In genomic region chr1:121177136-121177907, GRCm38 (mm10) we compare ENCODE assay signal across 9 mouse cellular contexts.
DNase-seq lines count a peak whose midpoint lies in the region; ATAC-seq lines count a peak whose summit lies in the region.
"Had no signal": no experiment of that assay in that cellular context is flagged by ENCODE, and none has a peak within 500 bp of the region (broad histone marks: within the 10 kb centered on the region; RNA-seq: fewer than 3 reads in every experiment).

No protein-coding gene starts in this region.

- H3K27me3 ChIP-seq in kidney, embryonic 15.5 days, result peaks cover 69% of the 10 kb centered on the region
- H3K27me3 ChIP-seq in embryonic facial prominence, embryonic 12.5 days, result peaks cover 45% of the 10 kb centered on the region
- peaks cover 88% of the 10 kb centered on the region for H3K27me3 ChIP-seq in limb, embryonic 10.5 days (ENCODE audit: low read depth, poor library complexity, severe bottlenecking)
- peaks cover 19% of the 10 kb centered on the region for H3K27me3 ChIP-seq in neural tube, embryonic 14.5 days (ENCODE audit: control insufficient read depth, insufficient read depth, low read length)

- DNase-seq in kidney, postnatal 36 days, result no peak
- peak; percentile 50 for DNase-seq in limb, embryonic 10.5 days (ENCODE audit: low spot score)
- DNase-seq in adrenal gland, postnatal 36 days, result no peak
- no peak for DNase-seq in MN1 (ENCODE audit: low spot score)
- DNase-seq in thymus, adult 18-20 months, result no peak
- DNase-seq: kidney, postnatal 14 days had no signal

- no peak for ATAC-seq in kidney, embryonic 15.5 days (replicated peaks; ENCODE audit: low FRiP score)
- no peak for ATAC-seq in embryonic facial prominence, embryonic 12.5 days (ENCODE audit: insufficient number of reproducible peaks, insufficient read depth, low FRiP score, low TSS enrichment)
- ATAC-seq in neural tube, embryonic 14.5 days (ENCODE audit: low read depth), result peak; percentile 45; the same call in 1 of the 2 replicates

- H3K4me3 ChIP-seq in kidney, embryonic 15.5 days (replicated peaks), result peak overlapping the region; percentile 22; the same call in 1 of the 2 replicates
- H3K4me3 ChIP-seq in embryonic facial prominence, embryonic 12.5 days, result no peak overlapping the region; the same call in 1 of the 2 replicates
- peak overlapping the region; percentile 45 for H3K4me3 ChIP-seq in limb, embryonic 10.5 days
- H3K4me3 ChIP-seq in neural tube, embryonic 14.5 days (ENCODE audit: low read depth, low read length), result no peak overlapping the region

- 5% methylated on average over 22 of the region's 22 CpGs for WGBS in kidney, embryonic 15.5 days
- 5% methylated on average over 22 of the region's 22 CpGs for WGBS in embryonic facial prominence, embryonic 12.5 days
- under 1% methylated on average over 22 of the region's 22 CpGs for WGBS in limb, embryonic 10.5 days
- 2% methylated on average over 22 of the region's 22 CpGs for WGBS in neural tube, embryonic 14.5 days

- no peak overlapping the region for H3K27ac ChIP-seq in kidney, embryonic 15.5 days
- H3K27ac ChIP-seq in embryonic facial prominence, embryonic 12.5 days, result no peak overlapping the region
- peak overlapping the region; percentile 61 for H3K27ac ChIP-seq in limb, embryonic 10.5 days
- no peak overlapping the region for H3K27ac ChIP-seq in neural tube, embryonic 14.5 days (ENCODE audit: low read depth, low read length)

- H3K4me2 ChIP-seq in kidney, embryonic 15.5 days, result peak overlapping the region; percentile 48
- H3K4me2 ChIP-seq in embryonic facial prominence, embryonic 12.5 days (replicated peaks), result peak overlapping the region; percentile 39
- no peak overlapping the region for H3K4me2 ChIP-seq in neural tube, embryonic 14.5 days (ENCODE audit: low read depth, low read length)

- H3K4me1 ChIP-seq in kidney, embryonic 15.5 days, result peaks cover 7% of the 10 kb centered on the region
- no peaks in the 10 kb centered on the region for H3K4me1 ChIP-seq in embryonic facial prominence, embryonic 12.5 days
- peaks cover 18% of the 10 kb centered on the region for H3K4me1 ChIP-seq in limb, embryonic 10.5 days
- H3K4me1 ChIP-seq in neural tube, embryonic 14.5 days (ENCODE audit: control insufficient read depth, insufficient read depth, low read length), result no peaks in the 10 kb centered on the region

- H3K9ac ChIP-seq in kidney, embryonic 15.5 days, result no peak overlapping the region
- H3K9ac ChIP-seq in embryonic facial prominence, embryonic 12.5 days, result no peak overlapping the region; the same call in 1 of the 2 replicates
- no peak overlapping the region for H3K9ac ChIP-seq in neural tube, embryonic 14.5 days (replicated peaks; ENCODE audit: low read depth, low read length)

- no peaks in the 10 kb centered on the region for H3K36me3 ChIP-seq in kidney, embryonic 15.5 days
- H3K36me3 ChIP-seq in embryonic facial prominence, embryonic 12.5 days, result no peaks in the 10 kb centered on the region
- no peaks in the 10 kb centered on the region for H3K36me3 ChIP-seq in limb, embryonic 10.5 days
- H3K36me3 ChIP-seq in neural tube, embryonic 14.5 days (ENCODE audit: control insufficient read depth, insufficient read depth, low read length), result no peaks in the 10 kb centered on the region

- no peaks in the 10 kb centered on the region for H3K9me3 ChIP-seq in kidney, embryonic 15.5 days (replicated peaks)
- H3K9me3 ChIP-seq in embryonic facial prominence, embryonic 12.5 days, result peaks cover 6% of the 10 kb centered on the region; the same call in 1 of the 2 replicates
- H3K9me3 ChIP-seq in limb, embryonic 10.5 days (replicated peaks), result no peaks in the 10 kb centered on the region
- H3K9me3 ChIP-seq in neural tube, embryonic 14.5 days (ENCODE audit: control insufficient read depth, low read length), result no peaks in the 10 kb centered on the region

Comparison
In these comparisons a context has a peak if more than half of its experiments do, and no peak if none do; other contexts are left out.
1. H3K4me3 ChIP-seq: peak in kidney, embryonic 15.5 days (single experiment) and limb, embryonic 10.5 days (single experiment); none in embryonic facial prominence, embryonic 12.5 days (single experiment) and neural tube, embryonic 14.5 days (single experiment).